Mouse (Mus musculus) lung, postnatal 36 days (tissue): ENCODE measurements around the gene Rnf222.
"Not testable (repeated sequence)": the region's sequence is repeated elsewhere in the genome, so short reads cannot be mapped to it uniquely, and the experiment has no call there.

Experiments
- DNase-seq: peaks from one replicate; pipeline ENCODE4 v3.0.0; 2022; ENCODE audit warnings: mixed read lengths

Rnf222 gene

DNA sequence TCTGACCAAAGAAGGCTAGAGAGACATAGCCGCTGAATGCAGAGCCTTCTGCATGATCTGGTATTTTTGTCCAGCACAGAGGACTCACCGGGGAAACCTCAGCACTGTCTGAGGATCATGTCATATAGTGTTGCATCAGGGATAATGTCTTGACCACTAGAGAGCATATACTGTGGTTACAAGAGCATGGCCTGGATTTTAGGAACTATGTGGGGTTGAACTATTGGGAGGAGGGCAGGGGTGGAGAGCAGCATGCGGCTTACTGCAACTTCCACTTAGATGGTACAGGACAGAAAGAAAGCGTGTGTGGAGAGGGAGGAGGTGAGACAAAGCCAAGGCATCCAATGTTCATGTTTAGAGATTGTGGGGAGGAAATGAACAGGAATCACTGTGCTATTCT lies 26.2 kb downstream of the Rnf222 start:
- no peak for DNase-seq

GRCm38 (mm10) chr11:68923191-68923590 lies 34.8 kb downstream of the Rnf222 start:
- no peak for DNase-seq

GRCm38 (mm10) chr11:68924749-68925148 lies 36.4 kb downstream of the Rnf222 start:
- no peak for DNase-seq

GRCm38 (mm10) chr11:68926981-68927380 lies 38.6 kb downstream of the Rnf222 start, which contains the start of gene Odf4:
Gene Odf4, minus strand, starts transcription at chr11:68927081.
- DNase-seq: no peak

DNA sequence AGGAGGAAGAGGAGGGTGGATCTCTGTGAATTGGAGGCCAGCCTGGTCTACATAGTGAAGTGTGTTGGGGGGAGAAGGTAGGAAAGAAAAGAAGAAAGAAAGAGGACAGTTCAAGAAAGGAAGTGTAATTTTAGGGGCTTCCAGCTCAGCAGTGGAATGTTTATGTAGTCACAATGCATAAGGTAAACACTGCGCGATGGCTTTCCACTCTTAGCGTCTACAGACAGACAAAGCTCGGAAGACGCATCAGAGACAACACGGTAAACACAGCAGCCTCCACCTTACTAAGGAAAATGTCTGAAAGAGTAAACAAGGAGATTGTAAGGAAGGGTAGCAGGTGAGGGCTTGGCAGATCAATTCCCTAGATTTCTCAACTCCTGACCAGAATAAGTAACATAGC lies 41.6 kb downstream of the Rnf222 start:
- DNase-seq: peak; percentile 23

DNA sequence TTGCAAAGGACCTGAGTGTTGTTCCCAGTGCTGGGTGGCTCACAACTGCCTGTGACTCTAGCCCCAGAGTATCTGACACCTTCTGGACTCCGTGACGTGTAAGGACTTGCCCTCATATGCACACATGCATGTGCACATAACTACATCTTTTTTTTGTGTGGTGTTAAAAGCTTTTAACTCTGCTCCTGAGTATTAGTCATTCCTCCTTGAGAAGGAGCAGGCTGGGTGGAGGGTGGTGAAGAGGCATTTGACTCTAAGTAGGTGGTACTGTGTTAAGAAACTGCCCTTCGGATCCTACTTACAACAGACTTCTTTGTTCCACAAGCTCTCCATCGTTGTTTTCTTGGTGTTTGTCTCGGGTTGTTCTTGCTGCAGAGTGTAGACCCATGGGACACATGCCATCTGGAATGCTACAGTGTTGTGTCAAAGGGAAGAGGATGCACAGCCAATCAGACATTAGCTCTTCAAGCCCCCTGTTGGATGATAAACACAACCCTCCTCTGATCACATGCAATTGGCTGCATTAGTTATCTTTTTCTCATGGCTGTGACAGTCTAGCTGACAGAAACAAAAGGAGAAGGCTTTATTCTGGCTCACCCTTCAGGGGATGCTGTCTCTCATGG lies 45.6 kb downstream of the Rnf222 start:
- no peak for DNase-seq

DNA sequence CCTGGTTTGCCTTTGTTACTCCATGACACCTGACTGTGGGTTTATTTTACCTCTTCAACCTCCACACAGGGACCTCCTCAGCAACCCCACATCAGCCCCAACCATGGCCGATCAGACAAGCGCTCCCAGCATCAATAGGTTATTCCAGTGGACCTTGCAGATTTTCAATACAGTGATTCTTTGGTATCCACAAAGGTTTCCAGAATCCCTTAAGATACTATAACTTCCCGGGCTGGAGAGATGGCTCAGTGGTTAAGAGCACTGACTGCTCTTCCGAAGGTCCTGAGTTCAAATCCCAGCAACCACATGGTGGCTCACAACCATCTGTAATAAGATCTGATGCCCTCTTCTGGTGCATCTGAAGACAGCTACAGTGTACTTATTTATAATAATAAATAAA lies 48.6 kb downstream of the Rnf222 start:
- DNase-seq: not testable (repeated sequence)

DNA sequence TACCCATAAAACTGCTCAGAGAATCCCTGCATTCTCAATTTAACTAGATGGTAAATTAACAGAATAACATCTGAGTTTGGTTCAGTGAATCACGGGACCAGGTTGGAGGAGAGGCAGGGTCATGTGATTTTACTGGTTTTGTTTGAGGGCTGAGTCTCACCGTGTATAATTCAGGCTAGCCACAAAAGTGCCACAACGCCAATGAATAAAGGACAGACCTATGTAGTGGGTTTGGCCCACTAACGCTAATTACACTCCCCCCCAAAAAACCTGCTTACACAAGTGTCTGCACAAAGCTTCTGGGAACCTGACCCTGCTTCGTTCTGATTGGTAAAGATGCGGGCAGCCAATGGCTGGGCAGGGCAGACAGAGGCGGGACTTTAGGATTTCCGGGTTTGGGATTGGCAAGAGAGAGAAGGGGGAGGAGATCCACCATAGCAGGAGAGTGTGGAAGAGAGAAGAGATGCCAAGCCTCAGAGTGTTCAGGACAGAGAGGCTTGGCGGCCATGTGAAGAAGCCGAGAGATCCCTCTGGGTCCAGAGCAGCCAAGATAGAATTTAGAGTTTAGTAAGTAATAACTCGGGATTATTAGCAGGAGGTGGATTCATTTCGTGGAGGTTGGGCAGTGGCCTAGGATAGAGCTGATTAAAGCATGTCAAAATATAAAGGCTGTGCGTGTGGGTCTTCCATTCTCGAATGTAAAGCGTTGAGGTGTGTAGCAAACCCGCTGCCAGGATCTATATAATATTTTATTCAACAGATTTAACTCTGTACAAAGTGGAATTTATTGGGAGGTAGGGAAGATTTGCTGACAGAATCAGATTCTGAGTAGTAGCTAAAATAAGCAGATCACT lies 51.3 kb downstream of the Rnf222 start:
- DNase-seq: peak; percentile 95

DNA sequence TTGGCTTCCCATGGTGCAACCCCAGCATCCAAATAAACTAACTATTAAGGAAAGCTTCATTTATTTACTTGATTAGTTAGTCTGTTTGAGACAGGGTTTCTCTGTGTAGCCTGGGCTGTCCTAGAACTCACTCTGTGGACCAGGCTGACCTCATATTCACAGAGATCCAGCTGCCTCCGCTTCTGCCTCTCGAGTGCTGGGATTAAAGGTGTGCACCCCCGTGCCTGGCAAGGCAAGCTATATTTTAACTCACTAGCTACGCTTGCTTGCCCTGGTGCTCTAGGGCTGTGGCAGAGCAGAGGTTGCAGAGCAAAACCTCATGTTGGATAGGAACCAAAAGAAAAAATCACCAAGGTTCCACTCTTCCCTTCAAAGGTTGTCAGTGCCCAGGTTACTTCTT lies 52.2 kb downstream of the Rnf222 start:
- DNase-seq: no peak

DNA sequence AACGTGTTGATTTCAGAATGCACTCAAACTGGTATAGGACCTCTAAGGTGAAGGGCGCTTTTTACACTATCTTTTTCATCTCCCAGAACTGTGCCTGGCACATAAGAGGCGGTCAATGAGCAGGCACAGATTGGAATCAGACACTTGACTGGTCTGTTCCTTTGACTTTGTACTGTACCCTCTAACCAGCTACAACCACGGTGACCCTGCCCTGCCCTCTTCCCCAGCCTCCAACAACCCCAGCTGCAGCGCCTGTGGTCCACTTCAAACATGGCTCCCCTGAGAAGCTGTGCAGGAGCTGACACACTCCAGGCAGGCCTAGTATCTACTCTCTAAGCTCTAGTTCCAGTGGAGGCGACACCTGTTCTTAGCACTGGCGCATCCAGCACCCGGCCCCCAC lies 54.4 kb downstream of the Rnf222 start:
- no peak for DNase-seq

GRCm38 (mm10) chr11:68945245-68945644 lies 56.9 kb downstream of the Rnf222 start:
- no peak for DNase-seq
